Mouse (Mus musculus) layer of hippocampus, adult 9-11 months (tissue): ENCODE data around the gene Arfrp1.

Experiments used
- DNase-seq: peaks from one replicate; pipeline ENCODE4 v3.0.0; 2022

Gene Arfrp1

DNA sequence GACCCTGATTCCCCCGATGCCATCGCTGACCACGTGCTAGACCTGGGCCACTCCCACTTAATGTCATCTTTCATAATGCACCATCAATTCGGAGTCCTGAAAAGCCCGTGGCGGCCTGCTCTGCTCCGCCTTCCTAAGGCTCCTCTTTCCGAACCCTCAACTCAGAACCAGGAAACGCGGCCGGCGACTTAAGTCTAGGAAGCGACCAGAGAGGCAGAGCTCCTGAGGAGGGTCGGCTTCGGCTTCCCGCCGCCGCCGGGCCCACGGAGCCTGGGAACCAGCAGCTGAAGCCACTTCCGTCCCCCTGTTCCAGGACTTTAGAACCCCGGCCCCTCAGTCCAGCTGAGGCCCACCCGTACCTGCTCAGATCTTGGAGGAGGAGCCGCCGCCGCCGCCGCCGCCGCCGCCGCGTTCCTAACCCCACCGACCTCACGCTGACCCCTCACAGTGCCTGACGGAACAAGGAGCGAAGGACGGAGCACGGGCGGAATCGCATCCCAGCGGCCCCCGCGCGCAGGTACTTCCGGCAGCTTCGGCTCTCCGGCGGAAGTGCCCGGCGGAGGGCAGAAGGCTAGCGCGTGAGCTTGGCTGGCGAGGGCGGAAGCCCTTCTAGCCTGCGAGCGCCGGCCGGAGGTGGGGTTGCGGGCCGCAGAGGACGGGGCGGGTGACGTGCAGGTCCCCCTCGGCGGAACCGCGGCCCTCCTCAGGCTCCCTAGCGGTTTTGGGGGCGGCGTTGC lies at the start of gene Arfrp1, which contains the start of gene Zgpat:
Gene Arfrp1 (minus strand): TSS at position 545 of the 737 bp plus-strand sequence.
Gene Zgpat (plus strand): TSS at position 69 of the 737 bp plus-strand sequence.
- DNase-seq = peak; percentile 86

DNA sequence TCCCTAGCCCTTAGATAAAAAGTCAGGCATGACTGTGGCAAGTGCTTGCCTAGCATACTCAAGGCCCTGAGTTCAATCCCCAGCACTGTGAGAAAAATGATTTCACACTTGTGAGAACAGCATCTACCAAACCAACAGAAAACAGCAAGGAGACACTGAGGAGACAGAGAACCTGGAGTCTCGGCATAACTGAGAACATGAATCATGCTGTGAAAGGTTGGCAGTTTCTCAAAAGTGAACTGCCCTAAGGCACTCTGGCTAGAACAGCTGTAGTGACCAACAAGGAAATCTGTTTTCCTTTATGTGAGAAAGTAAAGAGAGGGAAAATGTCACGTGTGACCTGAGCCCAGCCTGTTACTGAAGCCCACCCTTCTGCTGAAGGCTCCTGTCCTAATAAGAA lies 47.9 kb upstream of the Arfrp1 start:
- DNase-seq = no peak

DNA sequence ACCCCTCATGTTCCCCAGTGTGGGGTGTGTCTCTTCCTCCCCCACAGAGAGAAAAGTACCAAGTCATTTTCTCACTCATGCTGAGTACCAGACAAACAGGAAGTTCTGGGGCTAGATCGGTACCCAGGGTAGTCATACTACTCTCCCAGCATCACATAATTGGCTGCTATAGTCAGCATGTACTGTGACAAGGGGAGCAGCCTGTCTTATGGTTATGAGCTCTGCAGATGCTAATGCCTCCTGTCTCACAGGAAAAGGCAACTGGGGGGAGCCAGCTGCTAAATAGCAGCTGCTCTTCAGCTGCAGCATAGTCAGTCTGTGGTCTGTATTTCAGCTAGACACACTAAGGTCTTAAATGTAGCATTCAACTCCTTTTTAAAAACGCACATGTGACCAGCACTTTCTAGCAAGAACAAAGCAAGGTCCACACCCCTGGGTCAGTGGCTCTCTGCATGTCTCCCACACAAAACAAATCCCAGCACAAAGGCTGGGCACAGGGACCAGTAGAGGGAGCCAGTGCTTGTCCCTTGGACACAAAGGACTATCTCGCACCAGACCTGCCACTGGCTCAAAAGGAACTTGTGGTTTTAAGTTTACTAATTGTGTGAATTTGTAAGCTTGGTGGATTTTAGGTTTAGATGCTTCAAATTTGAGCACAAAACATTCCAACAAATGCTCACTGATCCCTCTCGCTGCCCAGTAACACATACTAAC lies 45.7 kb upstream of the Arfrp1 start:
- peak; percentile 59 for DNase-seq

DNA sequence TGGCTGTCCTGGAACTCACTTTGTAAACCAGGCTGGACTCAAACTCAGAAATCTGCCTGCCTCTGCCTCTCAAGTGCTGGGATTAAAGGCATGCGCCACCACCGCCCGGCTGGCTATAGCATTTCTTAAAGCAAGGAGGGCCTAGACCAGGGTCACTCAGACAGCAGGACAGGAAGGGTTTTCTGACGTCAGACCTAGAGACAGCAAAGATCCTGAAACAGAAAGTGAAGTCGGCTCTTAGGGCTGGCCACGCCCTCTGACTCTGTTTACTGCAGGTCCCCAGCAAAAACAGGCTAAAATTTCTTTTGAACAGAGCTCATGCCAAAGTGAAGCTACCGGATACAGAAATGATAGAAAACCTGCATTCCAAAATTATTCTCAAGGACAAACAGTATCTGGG lies 44.4 kb upstream of the Arfrp1 start:
- no peak for DNase-seq

DNA sequence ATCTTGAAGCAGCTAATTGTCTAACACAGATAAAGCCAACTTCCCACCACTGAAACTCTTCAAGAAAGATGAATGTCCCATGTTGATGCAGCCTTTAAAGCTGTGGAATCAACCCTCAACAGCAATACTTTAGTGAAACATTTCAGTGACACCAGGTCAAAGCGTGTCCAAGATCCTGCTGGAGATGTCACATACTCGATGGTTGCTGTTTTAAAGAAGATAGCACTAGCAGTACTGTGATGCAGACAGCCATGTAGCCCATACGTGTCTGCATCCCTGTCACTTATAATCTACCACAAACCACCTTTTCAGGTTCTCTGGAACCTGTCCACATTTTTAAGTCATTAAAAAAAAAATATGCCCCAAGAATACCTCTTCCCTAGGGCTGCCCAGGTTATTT lies 38.5 kb upstream of the Arfrp1 start:
- no peak for DNase-seq

DNA sequence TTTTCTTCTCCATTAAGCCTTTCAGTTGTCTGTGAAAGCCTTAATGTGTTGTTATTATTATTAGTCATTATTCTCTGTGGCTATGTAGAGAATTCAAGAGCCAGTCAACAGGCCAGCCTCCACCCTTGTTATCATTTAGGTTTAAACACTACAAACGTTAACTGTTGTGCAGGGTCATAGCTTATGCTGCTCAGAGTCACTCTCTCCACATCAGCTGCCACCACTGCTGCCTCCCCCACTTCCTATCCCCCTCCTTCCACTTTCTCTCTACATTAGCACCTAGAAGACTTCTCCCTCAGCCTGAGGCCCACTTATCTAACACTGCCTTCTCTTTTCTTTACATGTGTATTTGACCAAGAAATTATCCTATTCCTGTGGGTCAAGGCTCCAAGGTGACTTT lies 36.3 kb upstream of the Arfrp1 start:
- DNase-seq = no peak

DNA sequence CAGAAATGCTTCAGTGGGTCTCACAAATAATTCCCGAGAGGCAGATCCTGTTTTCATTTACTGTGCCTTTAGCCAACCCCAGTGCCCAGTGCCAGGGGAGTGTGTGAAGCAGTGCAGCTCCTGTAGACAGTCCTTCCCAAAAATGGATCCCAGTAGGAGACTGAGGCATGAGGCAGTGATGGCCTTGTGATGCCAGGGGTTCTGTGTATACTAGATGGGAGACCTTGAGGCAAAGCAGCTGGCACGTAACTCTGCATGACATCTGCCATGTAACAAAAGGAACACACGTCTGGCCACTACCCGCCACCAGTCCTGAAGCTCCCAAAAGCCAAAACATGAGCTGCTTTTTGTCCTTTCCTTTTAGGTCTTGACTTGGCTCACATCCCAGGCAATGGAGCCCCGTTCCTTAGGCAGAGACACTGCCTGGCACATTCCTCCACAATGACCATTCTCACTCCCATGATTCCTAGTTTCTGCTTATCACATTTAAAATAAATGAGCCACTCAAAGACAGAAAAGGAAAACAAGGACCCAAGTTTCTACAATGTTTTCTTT lies 32.1 kb upstream of the Arfrp1 start:
- DNase-seq = no peak

DNA sequence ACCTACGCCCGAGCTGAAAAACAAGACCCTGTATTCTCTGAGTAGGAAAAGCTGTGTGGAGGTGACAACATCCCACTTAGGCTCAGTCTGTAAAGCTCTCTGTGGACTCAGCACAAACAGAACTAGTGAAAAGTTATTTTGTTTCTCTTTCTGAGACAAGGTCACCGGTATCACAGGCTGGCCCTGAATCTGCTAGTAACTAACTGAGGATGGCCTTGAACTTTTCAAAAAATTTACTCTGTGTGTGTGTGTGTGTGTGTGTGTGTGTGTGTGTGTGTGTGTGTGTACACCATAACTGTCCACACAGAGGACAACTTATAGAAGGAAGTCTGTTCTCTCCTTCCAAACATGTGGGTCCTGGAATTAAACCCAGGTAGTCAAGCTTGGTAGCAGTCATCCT lies 28.9 kb upstream of the Arfrp1 start:
- DNase-seq = no peak

DNA sequence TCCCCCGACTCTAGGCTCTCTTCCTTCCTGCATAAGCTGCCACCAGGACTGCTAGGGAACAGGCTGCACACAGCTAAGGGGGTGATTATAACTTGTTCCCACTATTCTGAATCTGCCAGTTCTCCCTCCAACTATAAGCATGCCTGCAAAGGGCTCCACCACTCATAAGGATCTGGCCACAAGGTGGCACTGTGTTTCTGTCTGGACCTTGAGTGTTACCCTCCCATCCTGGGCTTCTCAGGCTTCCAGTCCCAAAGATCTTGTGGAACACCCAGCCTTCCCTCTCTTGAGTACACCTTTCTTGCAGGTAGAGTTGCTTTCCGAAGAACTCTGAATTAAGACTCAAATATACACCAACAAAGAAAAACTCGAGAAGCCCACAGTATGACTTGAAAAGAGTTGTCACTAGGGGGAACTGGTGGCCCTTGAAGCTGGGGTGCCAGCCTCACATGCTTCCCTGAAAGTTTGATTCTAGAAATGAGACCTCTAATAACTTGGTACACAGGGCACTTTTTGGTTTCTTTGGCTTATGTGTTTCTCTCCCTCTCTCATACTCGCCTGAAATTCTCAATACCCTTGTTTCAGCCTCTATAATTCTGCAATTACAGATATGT lies 27.5 kb upstream of the Arfrp1 start:
- peak; percentile 77 for DNase-seq

DNA sequence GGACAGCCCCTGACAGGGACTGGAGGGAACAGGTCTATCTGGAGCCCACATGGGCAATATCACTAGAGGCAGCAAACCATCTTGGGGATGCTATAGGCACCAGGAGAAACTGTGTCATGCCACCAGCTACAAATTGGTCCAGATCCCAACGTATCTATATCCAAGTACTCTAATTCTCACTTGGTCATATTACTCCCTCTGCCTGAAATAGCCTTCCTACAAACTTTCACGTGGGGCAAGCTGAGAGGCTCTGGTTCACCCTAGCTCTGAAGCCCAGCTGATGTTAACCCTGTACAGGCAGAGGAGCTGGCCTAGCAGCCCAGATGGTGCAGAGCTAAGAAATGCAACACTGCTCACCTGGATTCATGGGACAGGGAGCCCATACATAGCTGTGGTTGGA lies 26.3 kb upstream of the Arfrp1 start:
- DNase-seq = no peak

DNA sequence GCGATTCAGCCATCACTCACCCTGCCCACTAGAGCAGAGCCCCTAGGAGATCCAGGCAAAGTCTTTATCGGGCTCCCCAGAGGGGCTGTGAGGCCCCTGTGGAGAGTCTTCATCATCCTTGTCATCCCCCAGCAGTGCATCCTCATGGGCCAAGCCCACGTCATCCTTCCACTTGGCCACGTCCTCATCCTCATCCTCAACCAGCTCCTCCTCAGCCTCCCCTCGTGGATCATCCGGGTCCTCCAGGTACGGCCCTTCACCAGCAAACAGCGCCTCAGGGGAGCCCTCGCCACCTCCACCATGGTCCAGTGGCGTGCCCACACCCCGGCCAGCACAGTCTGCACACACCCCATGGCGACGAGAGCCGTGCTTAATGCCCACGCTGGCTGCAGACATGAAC lies 25.8 kb upstream of the Arfrp1 start:
- no peak for DNase-seq

DNA sequence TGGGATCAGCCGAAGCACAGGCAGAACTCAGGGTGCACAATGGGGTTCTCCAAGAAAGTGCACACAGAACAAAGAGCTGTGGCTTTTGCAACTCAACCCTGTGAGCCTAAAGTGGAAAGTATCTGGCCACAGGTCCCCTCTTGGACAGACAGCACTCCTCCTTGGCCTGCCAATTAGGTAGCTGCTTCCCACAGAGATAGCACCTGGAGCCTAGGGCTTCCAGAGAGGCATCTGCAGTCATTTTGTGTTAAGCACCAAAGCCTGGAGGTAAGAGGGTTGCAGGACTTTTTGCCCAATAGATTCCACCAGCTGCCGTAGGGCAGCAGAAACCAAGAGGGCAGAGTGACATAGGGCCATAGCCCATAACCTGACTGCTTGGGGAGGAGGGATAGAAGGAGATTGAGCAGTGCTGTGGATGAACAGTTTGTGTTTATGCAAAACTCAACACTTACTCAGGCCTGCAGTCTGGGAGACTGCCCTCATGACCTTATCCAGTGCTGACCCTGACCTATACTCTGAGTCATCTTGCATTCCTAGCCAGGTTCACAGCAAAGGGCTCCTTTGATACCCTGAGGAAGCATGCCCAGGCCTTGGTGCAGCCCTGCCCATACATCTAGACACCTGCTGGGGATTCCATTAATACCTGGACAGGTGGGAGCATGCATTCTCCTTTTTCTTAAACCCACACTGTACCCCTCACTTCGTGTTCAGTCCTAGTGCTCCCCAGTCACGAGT lies 25.1 kb upstream of the Arfrp1 start:
- no peak for DNase-seq

DNA sequence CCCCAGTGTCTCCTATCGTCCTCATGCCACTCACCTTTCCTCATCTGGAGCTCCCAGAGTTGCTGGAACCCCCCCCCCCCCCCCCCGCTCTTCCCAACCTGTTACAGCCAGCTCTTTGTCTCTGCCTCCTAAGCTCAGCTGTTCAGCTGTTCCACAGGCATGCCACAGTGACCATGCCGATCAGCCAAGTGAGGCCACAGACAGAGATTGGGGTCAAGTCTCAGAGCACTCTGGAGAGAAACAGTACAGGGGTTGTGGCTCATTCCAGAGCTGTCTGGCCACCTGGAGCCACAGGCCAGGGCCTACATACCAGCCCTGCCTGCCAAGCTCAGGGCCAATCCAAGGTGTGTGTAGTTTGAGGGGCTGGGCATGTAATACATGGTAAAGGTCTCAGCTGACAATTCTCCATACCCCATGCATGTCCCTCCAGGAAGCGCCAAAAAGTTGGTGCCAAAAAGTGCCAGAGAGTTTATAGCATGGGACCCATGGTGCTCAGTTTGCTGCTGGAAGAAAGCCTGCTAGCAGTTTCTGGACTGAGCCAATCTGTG lies 21.5 kb upstream of the Arfrp1 start:
- no peak for DNase-seq

DNA sequence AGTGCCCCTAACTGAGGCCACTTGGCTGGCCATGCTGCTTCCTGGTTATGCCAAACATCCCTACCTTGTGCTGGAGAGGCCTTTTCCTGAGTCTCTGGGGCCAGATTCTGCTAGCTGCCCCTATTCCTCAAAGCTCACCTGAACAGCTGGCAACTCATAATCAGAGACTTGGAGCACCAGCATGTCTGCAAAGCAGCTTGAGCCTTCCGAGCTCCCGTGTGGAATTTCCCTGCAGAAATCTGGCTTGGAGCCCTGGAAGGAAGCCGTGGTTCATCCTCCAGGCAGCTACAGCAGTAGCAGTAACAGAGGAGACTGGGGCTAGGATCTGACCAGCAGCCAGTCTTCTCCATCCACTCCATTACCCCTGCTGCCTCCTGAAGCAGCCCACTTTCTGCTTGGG lies 20.7 kb upstream of the Arfrp1 start:
- peak; percentile 44 for DNase-seq

DNA sequence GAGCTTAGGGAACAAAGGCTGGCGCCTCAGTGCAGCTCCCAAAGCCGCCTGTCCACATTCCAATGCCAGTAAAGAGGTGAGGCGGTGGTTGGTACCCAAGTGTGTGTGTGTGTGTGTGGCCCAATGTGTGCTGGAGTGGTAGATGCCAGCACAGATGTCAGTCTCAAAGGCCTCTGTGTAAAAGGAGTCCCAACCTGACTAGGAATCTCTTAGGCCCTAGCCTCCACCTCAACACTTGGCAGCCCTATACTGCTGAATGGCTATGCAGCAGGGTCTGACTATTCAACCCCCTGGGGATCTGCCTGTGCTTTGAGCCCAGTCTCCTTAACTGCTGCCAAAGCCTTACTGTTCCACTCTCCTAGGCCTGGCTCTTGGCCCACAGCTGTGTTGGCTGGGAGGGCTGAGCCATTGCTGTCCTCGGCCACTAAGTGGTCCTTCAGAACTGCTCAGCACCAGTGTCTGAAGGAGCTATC lies 19.8 kb upstream of the Arfrp1 start:
- DNase-seq = peak; percentile 50

DNA sequence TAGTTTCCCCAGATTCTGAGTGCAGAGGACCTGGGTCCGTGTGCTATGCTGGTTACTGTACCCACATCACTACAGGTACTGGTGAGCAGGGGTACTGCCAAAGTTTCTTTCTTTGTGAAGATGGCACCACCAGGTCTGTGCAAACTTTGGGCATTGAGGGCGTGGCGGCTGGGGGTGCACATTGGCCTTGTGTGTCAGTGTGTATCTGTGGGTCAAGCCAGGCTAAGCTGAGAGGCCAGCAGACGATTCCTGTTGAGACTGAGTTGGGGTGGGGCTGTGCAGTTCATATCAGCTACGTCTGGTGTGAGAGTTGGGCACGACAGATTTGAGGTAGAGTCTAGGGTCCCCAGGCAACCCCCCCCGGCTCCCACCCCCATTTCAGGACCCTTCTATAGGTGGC lies 19.3 kb upstream of the Arfrp1 start:
- DNase-seq = no peak

DNA sequence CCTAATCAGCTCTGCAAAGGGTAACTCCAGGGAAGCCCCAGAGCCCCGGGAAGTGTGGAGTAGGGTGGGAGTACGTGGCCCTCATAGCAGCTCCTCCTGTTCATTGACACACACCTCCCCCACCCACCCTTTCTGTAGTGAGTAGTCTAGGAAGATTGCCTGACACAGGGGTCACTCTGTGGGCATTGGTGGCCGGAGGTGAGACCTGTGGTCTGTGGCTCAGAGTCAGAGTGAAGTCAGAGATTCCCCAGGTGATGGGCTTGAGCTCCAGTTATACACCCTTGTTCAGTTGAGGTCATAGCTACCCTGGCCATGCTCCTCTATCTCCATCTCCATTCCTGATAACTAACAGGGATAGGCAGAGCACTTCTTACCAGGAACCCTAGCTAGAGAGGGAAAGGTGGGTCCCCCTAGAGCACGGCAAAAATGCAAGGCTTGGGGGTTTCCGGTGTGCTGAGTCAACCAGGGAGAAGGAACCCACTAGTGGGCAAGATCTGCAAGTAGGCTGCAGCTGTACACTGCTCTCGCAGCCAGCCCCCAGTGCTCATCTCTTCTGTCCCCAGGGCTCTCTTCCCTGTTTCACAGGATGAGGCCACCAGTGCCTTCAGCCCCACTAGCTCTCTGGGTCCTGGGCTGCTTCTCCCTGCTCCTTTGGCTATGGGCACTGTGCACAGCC lies 16.6 kb upstream of the Arfrp1 start:
- DNase-seq = no peak

DNA sequence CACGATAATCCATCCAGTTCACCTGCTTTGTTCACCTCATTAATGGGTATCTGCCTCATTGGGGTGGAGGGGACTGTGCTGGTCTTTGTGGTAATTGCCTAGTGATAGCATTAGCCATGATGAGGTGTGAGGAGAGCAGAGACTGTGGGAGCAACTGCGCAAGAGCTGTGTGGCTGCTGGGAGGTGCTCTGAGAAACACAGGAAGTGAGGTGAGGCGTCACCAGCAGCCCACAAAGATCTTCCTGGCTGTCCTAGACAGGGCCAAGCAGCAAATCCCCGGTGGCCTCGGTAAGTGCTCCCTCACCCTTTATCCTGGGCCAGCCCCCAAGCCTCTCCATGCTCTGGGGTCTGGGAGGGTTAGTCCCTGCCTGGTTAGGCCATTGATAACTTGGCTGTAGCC lies 15.9 kb upstream of the Arfrp1 start:
- DNase-seq = no peak

DNA sequence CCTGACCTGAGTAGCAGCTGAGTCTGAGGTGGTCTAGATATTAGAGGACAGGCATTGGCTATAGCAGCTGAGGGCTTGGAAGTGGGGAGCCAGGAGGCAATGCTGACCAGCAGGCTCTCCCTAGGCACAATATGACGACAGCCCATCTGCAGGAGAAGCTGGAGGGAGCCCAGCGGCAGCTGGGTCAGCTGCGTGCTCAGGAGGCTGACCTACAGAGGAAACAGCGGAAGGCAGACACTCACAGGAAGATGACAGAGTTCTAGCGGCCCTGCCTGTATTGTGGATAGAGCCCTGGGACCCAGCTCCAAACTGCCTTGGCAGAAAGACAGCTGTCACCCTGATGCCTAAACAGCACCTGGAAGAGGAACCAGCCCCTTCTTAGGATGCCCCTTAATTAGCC lies 15.0 kb upstream of the Arfrp1 start:
- no peak for DNase-seq

DNA sequence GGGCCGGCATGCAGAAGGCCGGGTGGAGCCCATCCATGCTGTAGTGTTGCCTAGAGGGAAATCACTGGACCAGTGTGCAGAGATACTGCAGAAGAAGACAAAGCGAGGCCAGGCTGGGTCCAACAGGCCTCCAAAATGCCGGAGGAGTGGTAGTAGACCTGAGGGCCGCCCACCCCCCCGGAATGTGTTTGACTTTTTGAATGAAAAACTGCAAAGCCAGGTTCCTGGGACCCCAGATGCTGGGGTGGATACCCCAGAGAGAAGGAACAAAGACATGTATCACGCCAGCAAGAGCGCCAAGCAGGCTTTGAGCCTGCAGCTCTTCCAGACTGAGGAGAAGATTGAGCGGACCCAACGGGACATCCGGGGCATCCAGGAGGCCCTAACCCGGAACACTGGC lies 14.6 kb upstream of the Arfrp1 start, which contains the start of gene Lime1:
Gene Lime1 (plus strand): TSS at position 301 of the 400 bp plus-strand sequence.
- DNase-seq = no peak

DNA sequence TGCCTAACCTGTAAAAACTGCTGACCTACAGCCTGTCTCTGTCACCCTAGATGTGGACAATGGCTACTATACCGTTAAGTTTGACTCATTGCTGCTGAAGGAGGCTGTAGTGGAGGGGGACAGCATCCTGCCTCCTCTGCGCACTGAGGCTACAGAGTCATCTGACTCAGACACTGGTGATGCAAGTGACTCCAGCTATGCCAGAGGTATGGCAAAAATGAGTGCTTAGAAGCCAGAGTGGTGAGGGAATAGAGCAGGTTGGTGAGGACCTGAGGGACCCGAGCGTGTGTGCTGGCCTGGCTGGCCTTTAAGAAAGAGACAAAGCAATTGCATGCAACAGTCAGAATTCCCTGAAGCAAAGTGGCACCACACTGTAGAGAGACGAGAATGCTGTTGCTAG lies 13.5 kb upstream of the Arfrp1 start:
- no peak for DNase-seq

DNA sequence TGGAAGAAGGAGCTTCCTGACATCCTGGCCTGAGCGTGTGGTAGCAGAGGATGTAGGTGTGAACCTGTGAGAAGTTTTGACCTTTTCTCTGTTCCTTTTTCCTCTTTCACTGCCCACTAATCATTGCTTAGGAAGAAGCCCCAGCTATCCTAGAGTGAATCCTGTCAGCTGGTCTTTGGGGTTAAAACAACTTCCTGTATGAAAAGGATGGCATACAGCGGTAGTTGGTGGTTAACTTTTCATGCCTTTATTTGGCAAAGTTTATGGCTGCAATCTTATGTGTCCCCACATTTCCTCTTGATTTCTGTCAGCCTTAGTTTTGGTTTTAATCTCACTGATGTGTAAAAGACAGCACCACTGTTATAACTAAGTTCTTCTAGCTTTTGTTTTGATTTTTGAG lies 12.0 kb upstream of the Arfrp1 start:
- DNase-seq = no peak
